Mouse (Mus musculus) lung, postnatal 0 days (tissue): ENCODE results near the gene Mob3b.

Experiments
- CTCF ChIP-seq: IDR thresholded peaks from 2 replicates; pipeline ENCODE4 v1.5.1; 2016; ENCODE audit warnings: antibody characterized with exemption, mild to moderate bottlenecking
- EP300 ChIP-seq: IDR thresholded peaks from 2 replicates; pipeline ENCODE4 v1.6.1; 2016; ENCODE audit warnings: antibody characterized with exemption, mild to moderate bottlenecking, control low read depth

DNA sequence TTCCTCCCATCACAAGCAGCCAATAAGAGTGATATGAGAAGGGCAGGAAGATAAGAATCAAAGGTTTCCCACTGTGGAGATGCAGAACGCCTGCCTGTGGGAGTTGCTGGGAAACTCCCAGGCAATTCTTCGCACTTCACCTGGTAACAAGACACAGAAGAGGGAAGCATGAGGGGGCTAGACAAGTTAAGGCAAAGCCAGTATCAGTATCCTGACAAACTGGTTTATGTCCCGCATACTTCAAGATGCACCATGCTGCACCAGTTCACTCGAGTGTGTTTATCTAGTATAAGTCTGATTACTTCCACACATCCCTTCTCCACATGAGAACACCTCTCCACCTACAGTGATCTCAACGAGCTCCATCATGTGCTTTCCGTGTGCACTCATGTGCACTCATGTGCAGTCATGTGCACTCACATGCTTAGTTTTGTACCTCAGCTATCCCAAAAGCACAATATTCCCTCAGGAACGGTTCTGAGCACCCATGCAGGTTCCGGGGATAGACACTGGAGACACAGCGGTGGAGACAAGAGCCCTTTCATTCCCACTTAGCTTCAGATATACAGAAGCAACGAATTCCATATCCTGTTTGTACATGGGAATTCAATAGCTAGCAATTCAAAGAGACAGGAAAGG lies 74.7 kb downstream of the Mob3b start:
- TF ChIP-seq CTCF = no peak
- no peak for TF ChIP-seq EP300
